Mouse (Mus musculus) intestine, embryonic 15.5 days (tissue): ENCODE measurements around the gene Olfr709-ps1. TPM values are rescaled to one million over a fixed set of nuclear protein-coding genes. Genes with fewer than 3 reads are reported as not detected.
"Not testable (repeated sequence)": the region's sequence is repeated elsewhere in the genome, so short reads cannot be mapped to it uniquely, and the experiment has no call there.

Source experiments
- ATAC-seq: fragments of 200-750 bp; cut with Nextera tagmentation; 2 replicates; pipeline ENCODE4 v1.8.0; 2017; ENCODE audit warnings: moderate TSS enrichment, moderate library complexity
- H3K27ac ChIP-seq: fragments of 300-500 bp; sonication (generic); 2 replicates; pipeline ENCODE4 v1.5.1; 2015; ENCODE audit warnings: mild to moderate bottlenecking, inconsistent platforms
- H3K27me3 ChIP-seq: fragments of 300-500 bp; sonication (generic); replicated peaks from 2 replicates; pipeline ENCODE4 v1.6.1; 2015; ENCODE audit warnings: inconsistent platforms
- H3K36me3 ChIP-seq: fragments of 300-500 bp; sonication (generic); 2 replicates; pipeline ENCODE4 v1.6.1; 2015; ENCODE audit warnings: inconsistent platforms
- H3K4me1 ChIP-seq: fragments of 300-500 bp; sonication (generic); replicated peaks from 2 replicates; pipeline ENCODE4 v1.6.1; 2015; ENCODE audit warnings: inconsistent platforms
- H3K4me2 ChIP-seq: fragments of 300-500 bp; sonication (generic); replicated peaks from 2 replicates; pipeline ENCODE4 v1.6.1; 2015; ENCODE audit warnings: mild to moderate bottlenecking, inconsistent platforms
- H3K4me3 ChIP-seq: fragments of 300-500 bp; sonication (generic); replicated peaks from 2 replicates; pipeline ENCODE4 v1.5.1; 2015; ENCODE audit warnings: inconsistent platforms
- H3K9ac ChIP-seq: fragments of 300-500 bp; sonication (generic); 2 replicates; pipeline ENCODE4 v1.6.1; 2015; ENCODE audit warnings: inconsistent platforms
- H3K9me3 ChIP-seq: fragments of 300-500 bp; sonication (generic); 2 replicates; pipeline ENCODE4 v1.6.1; 2016; ENCODE audit warnings: inconsistent platforms
- WGBS: fragments of 180-500 bp; shearing (Covaris S2); methylation state at CpG from one replicate; pipeline ENCODE4 v1.1.7; 2015; 5-methylcytosine and 5-hydroxymethylcytosine counted together
- polyA plus RNA-seq: library from polyadenylated mRNA; unstranded; fragments of >200 nt; fragmentation: Nextera tagmentation; extraction: Ambion mirVana; gene quantifications from 2 replicates; pipeline ENCODE4 v1.2.1, GENCODE M21; 2015

The Olfr709-ps1 gene
- not detected in 2 replicates for polyA plus RNA-seq

DNA sequence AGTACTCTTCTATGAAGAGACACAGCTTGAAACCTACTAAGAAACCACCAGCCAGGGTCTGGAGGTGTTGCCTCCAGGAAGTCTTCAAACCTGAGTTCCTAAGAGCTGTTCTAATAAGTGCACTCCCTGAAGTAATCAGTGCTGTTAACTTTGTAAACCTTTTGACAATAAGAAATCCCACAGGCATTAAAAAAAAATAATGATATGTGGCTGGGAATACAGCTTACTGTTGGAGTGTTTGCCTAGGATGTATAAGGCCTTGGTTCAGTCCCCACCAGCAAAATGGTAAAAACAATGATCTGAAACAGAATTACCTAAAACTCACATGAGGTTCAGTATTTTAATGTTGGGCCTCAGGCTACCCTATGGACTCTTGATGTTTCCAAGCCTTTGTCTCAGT is at the start of gene Olfr709-ps1:
Gene Olfr709-ps1 (minus strand): TSS at position 101 of the 400 bp plus-strand sequence.
- no peaks in the 10 kb centered on the region for H3K9me3 ChIP-seq
- H3K36me3 ChIP-seq, result no peaks in the 10 kb centered on the region
- H3K27ac ChIP-seq, result no peak within 1 kb of the TSS
- H3K4me1 ChIP-seq, result no peaks in the 10 kb centered on the region
- H3K9ac ChIP-seq, result no peak within 1 kb of the TSS
- no peak within 1 kb of the TSS for H3K4me2 ChIP-seq
- H3K27me3 ChIP-seq, result no peaks in the 10 kb centered on the region
- no peak within 1 kb of the TSS for H3K4me3 ChIP-seq
- no peak for ATAC-seq

DNA sequence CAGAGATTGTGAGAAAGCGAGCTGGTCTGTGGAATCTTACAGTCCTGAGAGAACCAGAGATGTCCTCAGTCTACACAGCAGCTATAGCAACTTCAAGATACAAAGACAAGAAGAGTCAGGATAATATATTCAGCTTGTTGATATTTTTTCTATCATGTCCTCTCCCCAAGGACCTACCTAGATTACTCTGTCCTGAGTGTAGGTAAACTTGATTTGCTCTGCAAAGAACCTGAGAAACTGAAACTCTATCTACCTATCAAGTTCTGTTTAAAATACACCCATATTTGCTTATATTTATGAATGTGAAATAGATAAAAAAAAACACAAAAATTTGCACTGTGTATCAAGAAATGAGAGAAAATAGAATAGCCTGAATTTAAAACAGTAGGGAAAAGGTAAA is 43.3 kb upstream of the Olfr709-ps1 start, which contains the start of gene Olfr711:
Gene Olfr711 (minus strand): TSS at position 101 of the 400 bp plus-strand sequence.
- H3K27ac ChIP-seq, result no peak within 1 kb of the TSS
- no peak within 1 kb of the TSS for H3K4me3 ChIP-seq
- H3K36me3 ChIP-seq, result no peaks in the 10 kb centered on the region
- WGBS, result 73% methylated on average over 1 of the region's 1 CpGs
- H3K4me2 ChIP-seq, result no peak within 1 kb of the TSS
- H3K4me1 ChIP-seq, result no peaks in the 10 kb centered on the region
- no peaks in the 10 kb centered on the region for H3K9me3 ChIP-seq
- no peak for ATAC-seq
- H3K27me3 ChIP-seq, result no peaks in the 10 kb centered on the region
- no peak within 1 kb of the TSS for H3K9ac ChIP-seq

DNA sequence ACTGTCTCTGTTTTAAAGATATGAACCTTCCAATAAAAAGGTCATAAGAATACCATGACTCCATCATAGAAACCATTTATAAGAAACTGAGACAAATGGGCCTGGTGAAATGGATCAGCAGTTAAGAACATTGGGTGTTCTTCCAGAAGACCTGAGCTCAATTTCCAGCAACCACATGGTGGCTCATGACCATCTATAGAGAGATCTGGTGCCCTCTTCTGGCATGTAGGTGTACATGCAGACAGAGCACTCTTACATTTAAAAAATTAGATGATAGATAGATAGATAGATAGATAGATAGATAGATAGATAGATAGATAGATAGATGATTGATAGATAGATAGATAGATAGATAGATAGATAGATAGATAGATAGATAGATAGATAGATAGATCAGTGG is 35.5 kb upstream of the Olfr709-ps1 start:
- not testable (repeated sequence) for H3K4me3 ChIP-seq, ATAC-seq, H3K36me3 ChIP-seq, H3K9ac ChIP-seq, H3K27ac ChIP-seq, H3K4me1 ChIP-seq, H3K27me3 ChIP-seq, H3K9me3 ChIP-seq, H3K4me2 ChIP-seq

DNA sequence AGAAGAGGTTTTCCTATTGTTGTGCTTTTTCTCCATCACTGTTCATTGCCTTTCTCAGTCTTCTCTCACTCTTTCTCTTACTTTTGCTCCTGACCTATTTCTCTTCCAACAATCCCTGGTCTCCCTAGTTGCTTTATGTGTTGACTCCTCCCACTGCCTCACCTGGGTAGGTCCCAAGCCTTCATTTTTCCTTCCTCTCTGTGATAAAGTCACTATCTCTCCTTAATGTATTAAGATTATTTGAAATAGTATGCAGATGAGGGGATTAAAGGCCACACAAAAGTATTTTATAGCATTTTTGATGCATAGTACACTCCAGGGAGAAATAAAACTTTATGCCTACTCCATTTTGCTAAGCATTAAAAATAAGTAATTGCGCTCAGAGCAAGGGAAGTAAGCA is 31.8 kb upstream of the Olfr709-ps1 start, which contains the start of gene Olfr6:
Gene Olfr6 (minus strand): TSS at position 101 of the 400 bp plus-strand sequence.
- H3K36me3 ChIP-seq, result no peaks in the 10 kb centered on the region
- ATAC-seq, result no peak
- WGBS, result 88% methylated on average over 1 of the region's 1 CpGs
- no peak within 1 kb of the TSS for H3K9ac ChIP-seq
- no peaks in the 10 kb centered on the region for H3K27me3 ChIP-seq
- H3K9me3 ChIP-seq, result no peaks in the 10 kb centered on the region
- H3K4me3 ChIP-seq, result no peak within 1 kb of the TSS
- no peaks in the 10 kb centered on the region for H3K4me1 ChIP-seq
- no peak within 1 kb of the TSS for H3K27ac ChIP-seq
- no peak within 1 kb of the TSS for H3K4me2 ChIP-seq

DNA sequence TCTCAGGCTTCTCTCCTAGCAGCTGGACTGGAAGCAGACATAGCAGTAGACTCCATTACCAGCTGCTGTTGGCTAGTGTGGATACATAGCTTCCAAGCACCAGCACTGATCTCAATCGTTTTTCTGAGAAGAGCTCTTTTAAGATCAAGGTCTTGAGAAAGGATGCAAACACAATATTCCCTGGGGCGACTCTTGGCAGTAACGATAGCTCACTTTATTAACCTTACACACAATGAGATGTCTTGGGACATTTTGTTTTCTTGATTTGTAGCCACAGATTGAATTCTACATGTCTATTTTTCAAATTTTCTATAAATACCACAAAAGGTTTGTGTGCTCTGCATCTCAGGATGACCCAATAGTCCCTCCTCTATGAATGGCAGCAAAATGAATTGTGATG is 16.2 kb upstream of the Olfr709-ps1 start, which contains the start of gene Olfr710:
Gene Olfr710 (minus strand): TSS at position 101 of the 400 bp plus-strand sequence.
- Histone ChIP-seq H3K4me2 (no peak within 1 kb of the TSS), H3K36me3 (no peaks in the 10 kb centered on the region), H3K9me3 (no peaks in the 10 kb centered on the region), H3K27ac (no peak within 1 kb of the TSS), H3K4me1 (no peaks in the 10 kb centered on the region), H3K27me3 (no peaks in the 10 kb centered on the region), H3K4me3 (no peak within 1 kb of the TSS), H3K9ac (no peak within 1 kb of the TSS)
- ATAC-seq, result no peak
- 78% methylated on average over 3 of the region's 3 CpGs for WGBS

DNA sequence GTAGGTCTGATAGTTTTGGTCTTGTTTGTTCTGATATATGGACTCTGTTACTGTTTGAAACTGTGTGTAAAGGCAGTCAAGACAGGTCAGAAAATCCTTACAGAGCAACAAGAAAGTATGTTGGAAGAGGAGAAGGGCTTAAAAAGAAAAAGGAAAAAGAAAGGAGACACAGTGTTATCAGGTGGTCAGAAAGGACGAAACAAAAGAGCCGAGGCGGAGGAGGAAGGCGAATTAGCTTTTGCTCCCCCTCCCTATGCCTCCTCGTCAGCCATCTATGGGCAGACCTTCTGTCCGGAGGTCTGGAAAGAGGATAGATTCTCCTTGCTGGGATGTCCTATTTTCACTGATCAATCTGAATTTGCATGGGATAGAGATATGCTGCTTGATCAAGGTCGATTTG is 11.1 kb downstream of the Olfr709-ps1 start:
- not testable (repeated sequence) for H3K4me1 ChIP-seq, H3K9ac ChIP-seq, H3K27ac ChIP-seq, H3K9me3 ChIP-seq, H3K4me2 ChIP-seq, ATAC-seq, H3K36me3 ChIP-seq, H3K27me3 ChIP-seq, H3K4me3 ChIP-seq
- 83% methylated on average over 7 of the region's 7 CpGs for WGBS

DNA sequence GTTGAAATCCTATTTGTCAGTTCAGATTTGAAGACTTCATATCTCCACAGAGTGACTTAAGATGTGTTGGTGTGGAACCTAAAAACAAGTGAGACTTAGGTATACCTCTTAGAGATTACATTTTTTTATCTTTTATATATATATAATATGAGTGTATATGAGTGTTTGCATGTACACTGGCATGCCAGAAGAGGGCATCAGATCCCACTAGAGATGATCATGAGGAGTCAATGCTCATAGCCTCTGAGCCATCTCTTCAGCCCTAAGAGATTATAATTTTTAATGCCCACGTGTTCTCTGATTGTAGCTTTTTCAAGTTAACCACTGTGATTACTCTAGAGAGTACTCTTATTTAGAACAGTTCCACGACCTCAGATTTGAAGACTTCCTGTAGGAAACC is 24.3 kb downstream of the Olfr709-ps1 start, which contains the start of gene Olfr1532-ps1:
Gene Olfr1532-ps1 (plus strand): TSS at position 326 of the 400 bp plus-strand sequence.
- 56% methylated on average over 2 of the region's 2 CpGs for WGBS
- H3K4me2 ChIP-seq, result no peak within 1 kb of the TSS
- no peak within 1 kb of the TSS for H3K27ac ChIP-seq
- H3K27me3 ChIP-seq, result no peaks in the 10 kb centered on the region
- no peaks in the 10 kb centered on the region for H3K36me3 ChIP-seq
- H3K4me1 ChIP-seq, result no peaks in the 10 kb centered on the region
- no peak within 1 kb of the TSS for H3K4me3 ChIP-seq
- ATAC-seq, result no peak
- H3K9me3 ChIP-seq, result no peaks in the 10 kb centered on the region
- no peak within 1 kb of the TSS for H3K9ac ChIP-seq

DNA sequence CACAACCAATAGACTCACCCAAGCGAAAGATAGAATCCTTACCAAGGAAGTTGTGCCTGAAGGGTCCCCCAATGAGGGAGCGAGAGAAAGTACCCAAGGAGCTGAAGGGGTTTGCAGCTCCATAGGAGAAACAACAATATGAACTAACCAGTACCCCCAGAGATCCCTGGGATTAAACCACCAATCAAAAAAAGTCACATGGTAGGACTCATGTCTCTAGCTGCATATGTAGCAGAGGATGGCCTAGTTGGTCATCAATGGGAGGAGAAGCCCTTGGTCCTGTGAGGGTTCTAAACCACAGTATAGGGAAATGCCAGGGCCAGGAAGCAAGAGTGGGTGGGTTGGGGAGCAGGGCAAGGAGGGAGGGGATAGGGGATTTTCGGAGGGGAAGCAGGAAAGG is 30.9 kb downstream of the Olfr709-ps1 start, which contains the start of gene Olfr707:
Gene Olfr707 (minus strand): TSS at position 101 of the 400 bp plus-strand sequence.
- H3K27ac ChIP-seq, H3K27me3 ChIP-seq, H3K9ac ChIP-seq, H3K36me3 ChIP-seq, H3K4me1 ChIP-seq, ATAC-seq, H3K4me3 ChIP-seq, H3K4me2 ChIP-seq, H3K9me3 ChIP-seq: not testable (repeated sequence)
- WGBS, result 83% methylated on average over 3 of the region's 3 CpGs

DNA sequence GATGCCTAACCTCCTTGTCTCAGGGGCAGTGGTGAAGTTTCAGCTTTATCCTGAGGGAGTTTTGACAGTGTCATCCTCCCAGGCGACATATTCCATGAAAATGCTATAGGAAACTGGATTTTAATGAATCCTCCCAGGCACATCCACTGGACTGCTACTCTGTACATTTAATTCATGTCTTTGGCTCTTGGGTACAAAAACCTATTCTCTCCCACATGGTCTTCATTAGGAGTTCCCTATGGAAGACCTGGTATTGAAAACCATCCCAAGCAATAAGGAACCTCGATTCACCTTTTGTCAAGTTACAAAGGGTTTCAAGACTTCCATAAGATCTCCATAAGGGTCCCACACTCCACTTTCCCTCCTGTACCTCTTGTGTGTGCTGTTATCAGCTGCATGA is 44.0 kb downstream of the Olfr709-ps1 start, which contains the start of gene Olfr706:
Gene Olfr706 (minus strand): TSS at position 101 of the 400 bp plus-strand sequence.
- no peaks in the 10 kb centered on the region for H3K36me3 ChIP-seq
- no peak within 1 kb of the TSS for H3K9ac ChIP-seq
- no peak within 1 kb of the TSS for H3K27ac ChIP-seq
- H3K27me3 ChIP-seq, result no peaks in the 10 kb centered on the region
- 82% methylated on average over 2 of the region's 2 CpGs for WGBS
- H3K9me3 ChIP-seq, result no peaks in the 10 kb centered on the region
- H3K4me2 ChIP-seq, result no peak within 1 kb of the TSS
- H3K4me3 ChIP-seq, result no peak within 1 kb of the TSS
- no peak for ATAC-seq
- H3K4me1 ChIP-seq, result no peaks in the 10 kb centered on the region

DNA sequence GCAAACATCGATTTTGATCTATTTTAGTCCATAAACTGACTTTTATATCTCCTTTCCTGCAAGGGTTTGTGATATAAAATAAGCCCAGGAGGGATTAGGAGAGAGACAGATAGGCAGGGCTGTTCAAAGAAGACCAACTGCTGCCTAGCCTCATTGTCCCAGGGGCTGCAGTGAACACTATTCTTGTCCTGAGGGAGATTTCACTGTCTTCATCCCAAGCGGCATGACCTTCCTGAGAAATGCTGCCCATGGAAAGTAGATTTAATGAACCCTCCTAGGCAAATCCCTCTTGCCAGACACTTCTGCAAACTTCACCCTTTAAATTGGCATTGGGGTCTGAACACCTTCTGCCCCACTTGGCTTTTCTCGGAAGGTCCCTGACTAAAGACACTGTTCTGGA is 55.2 kb downstream of the Olfr709-ps1 start, which contains the start of gene Olfr705:
Gene Olfr705 (minus strand): TSS at position 101 of the 400 bp plus-strand sequence.
- no peak for ATAC-seq
- Histone ChIP-seq H3K9me3 (no peaks in the 10 kb centered on the region), H3K27me3 (no peaks in the 10 kb centered on the region), H3K27ac (no peak within 1 kb of the TSS), H3K4me1 (no peaks in the 10 kb centered on the region), H3K4me3 (no peak within 1 kb of the TSS), H3K9ac (no peak within 1 kb of the TSS), H3K4me2 (no peak within 1 kb of the TSS), H3K36me3 (no peaks in the 10 kb centered on the region)
- WGBS, result 76% methylated on average over 3 of the region's 3 CpGs

Other genes starting within 250 kb of the Olfr709-ps1 start
- not detected in 2 replicates for gene Olfr694, start 240.4 kb downstream of the Olfr709-ps1 start, polyA plus RNA-seq
- gene Olfr695, start 215.8 kb downstream of the Olfr709-ps1 start, polyA plus RNA-seq, result not detected in 2 replicates
- not detected in 2 replicates for gene Olfr697, start 189.8 kb downstream of the Olfr709-ps1 start, polyA plus RNA-seq
- gene Olfr698, start 176.8 kb downstream of the Olfr709-ps1 start, polyA plus RNA-seq, result not detected in 2 replicates
- not detected in 2 replicates for gene Olfr699, start 139.0 kb downstream of the Olfr709-ps1 start, polyA plus RNA-seq
- not detected in 2 replicates for gene Olfr700, start 123.4 kb downstream of the Olfr709-ps1 start, polyA plus RNA-seq
- gene Olfr701, start 118.1 kb downstream of the Olfr709-ps1 start, polyA plus RNA-seq, result not detected in 2 replicates
- not detected in 2 replicates for gene Olfr702, start 98.3 kb downstream of the Olfr709-ps1 start, polyA plus RNA-seq
- gene Olfr703, start 88.9 kb downstream of the Olfr709-ps1 start, polyA plus RNA-seq, result not detected in 2 replicates
- not detected in 2 replicates for gene Olfr704, start 69.0 kb downstream of the Olfr709-ps1 start, polyA plus RNA-seq
- not detected in 2 replicates for gene Olfr705, start 55.3 kb downstream of the Olfr709-ps1 start, polyA plus RNA-seq
- not detected in 2 replicates for gene Olfr706, start 44.1 kb downstream of the Olfr709-ps1 start, polyA plus RNA-seq
- gene Olfr707, start 31.0 kb downstream of the Olfr709-ps1 start, polyA plus RNA-seq, result not detected in 2 replicates
- not detected in 2 replicates for gene Olfr1532-ps1, start 24.2 kb downstream of the Olfr709-ps1 start, polyA plus RNA-seq
- gene Olfr710, start 16.1 kb upstream of the Olfr709-ps1 start, polyA plus RNA-seq, result not detected in 2 replicates
- not detected in 2 replicates for gene Olfr6, start 31.7 kb upstream of the Olfr709-ps1 start, polyA plus RNA-seq
- gene Olfr711, start 43.2 kb upstream of the Olfr709-ps1 start, polyA plus RNA-seq, result not detected in 2 replicates
- gene Olfr2, start 73.9 kb upstream of the Olfr709-ps1 start, polyA plus RNA-seq, result not detected in 2 replicates
- not detected in 2 replicates for gene Olfr713, start 99.0 kb upstream of the Olfr709-ps1 start, polyA plus RNA-seq
- not detected in 2 replicates for gene Olfr714, start 138.8 kb upstream of the Olfr709-ps1 start, polyA plus RNA-seq
- gene Olfr17, start 161.0 kb upstream of the Olfr709-ps1 start, polyA plus RNA-seq, result not detected in 2 replicates
- not detected in 2 replicates for gene Olfr715b, start 178.2 kb upstream of the Olfr709-ps1 start, polyA plus RNA-seq
- gene Olfr715, start 198.9 kb upstream of the Olfr709-ps1 start, polyA plus RNA-seq, result not detected in 2 replicates
- not detected in 2 replicates for gene Olfr716, start 206.1 kb upstream of the Olfr709-ps1 start, polyA plus RNA-seq
- gene Nlrp14, start 234.8 kb upstream of the Olfr709-ps1 start, polyA plus RNA-seq, result not detected in 2 replicates